Mouse (Mus musculus): ENCODE data around the gene Cep41.

Cep41 gene

DNA sequence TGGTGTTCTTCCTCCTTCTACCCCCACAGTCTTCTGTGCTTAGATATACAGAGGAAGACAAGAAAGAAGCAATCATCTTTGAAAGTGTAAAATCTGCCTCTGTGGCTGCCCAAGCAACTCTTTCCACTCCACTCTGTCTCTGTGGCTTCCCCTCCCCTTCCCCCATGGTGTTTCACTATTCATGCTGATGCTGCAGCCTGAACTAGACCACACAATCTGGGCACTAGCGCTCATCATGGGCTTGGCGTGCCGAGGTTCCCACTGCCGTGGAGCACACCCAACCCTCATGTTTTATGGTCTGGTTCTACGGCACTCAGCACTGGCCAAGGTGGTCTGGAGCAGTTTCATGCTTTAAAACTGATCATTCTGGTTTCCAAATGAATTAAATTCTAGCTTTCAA, 21.9 kb downstream of the Cep41 start:
- no peak for DNase-seq

DNA sequence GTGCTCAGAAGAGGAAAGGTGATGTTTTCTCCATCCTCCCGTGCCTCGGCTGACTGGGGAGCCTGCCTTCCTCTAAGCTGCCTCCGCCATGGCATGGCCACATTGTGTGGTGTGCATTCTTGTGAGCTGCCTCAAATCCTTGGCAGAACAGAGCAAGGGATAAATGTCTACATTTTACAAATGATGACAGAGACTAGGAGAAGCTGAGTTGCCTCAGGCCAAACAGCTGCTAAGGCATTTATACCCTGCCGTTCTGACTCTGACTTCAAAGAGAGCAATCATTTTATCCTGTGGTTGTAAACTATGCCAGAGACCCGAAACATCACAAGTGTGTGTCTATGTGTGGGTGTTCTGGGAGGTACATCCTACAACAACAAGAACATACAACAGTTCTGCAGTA, 26.0 kb downstream of the Cep41 start:
- no peak for DNase-seq

DNA sequence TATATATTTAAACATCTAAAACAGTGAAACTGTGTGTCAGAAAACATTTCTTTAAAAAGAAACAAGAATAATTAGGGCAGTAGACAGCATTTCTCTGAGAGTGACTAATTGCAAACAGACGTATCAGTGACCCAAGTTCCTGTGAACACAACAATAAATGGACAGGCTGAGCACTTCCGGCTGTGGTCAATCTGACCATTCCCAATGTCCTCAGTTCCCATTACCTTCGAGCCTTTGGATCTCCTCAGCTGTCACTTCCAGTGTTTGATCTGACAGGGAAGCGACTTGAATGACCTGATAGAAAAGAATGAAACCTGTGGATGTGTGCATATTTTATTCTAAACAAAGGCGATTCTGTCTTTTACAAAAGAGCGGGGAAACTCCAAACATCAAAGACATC, 27.5 kb downstream of the Cep41 start:
- no peak for DNase-seq

DNA sequence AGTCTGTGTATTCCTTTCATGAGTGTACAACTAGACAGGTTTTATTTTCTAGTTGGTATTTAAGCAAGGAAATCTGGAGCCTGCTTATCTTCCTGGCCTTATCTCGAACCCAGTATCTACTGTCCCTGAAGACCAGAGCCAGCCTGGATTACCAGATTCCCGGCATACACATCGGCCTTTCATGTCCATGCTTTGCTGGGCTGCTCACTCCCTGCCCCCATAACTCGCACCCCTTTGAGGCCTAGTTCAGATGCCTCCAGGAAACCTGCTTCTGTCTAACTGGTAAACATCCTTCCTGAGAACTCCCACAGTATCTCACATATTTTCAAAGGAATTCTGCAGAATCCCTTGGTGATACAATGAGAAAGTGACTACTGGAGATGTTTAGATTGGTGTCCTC, 28.3 kb downstream of the Cep41 start:
- no peak for DNase-seq

DNA sequence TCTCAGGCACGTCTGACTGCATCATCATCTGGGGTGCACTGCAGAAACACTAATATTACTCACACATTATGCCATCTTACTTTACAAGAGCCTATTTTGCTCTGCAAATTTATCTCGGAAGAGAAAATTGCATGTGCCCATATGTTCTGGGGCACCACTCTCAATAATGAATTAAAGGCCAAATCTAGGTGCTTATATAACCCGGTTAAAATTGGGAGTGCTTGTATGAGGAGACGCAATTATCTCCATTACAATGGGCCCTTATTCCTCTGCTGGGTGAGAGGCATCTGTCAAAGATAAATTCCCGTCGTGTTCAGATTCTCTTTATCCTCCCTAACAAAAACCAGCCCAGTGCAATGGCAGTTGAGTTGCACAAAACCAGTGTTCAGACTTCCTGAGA, 28.8 kb downstream of the Cep41 start:
- DNase-seq: no peak

DNA sequence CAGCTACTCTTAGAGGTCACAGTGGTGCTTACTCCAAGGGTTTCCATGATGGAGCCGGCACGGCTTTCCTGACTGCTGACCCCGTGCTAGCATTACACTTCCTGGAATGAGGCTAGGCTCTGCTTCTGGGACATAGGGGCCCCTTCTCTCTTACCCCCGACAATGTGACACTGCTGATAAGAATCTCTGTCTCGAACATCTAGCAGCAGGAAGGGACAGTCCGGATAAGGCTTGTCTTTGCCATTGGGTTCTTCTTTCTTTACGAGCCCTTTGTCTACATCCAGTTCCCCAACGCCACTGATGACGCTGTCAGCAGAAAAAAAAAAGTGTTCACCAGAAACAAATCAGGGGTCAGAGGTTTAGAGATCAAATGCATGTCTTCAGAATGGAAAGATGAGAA, 34.9 kb downstream of the Cep41 start:
- DNase-seq: no peak

DNA sequence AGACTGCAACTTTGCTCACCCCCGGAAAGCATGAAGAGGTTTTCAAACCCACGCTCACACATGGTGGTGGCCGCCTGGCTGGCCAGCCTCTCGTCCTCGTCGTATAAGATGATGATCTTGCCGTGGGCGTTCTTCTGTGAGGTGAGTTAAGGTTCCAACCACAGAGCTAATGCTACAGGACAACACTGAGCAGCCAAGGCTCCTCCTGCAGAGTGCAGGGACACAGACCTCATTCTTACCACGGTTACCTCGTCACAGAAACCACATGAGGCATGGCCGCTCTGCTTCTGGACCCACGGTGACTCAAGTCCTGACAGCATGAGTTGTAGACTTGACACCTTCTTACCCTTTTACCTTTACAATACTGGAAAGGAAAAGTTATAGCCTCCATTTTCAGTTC, 36.3 kb downstream of the Cep41 start:
- DNase-seq: no peak

DNA sequence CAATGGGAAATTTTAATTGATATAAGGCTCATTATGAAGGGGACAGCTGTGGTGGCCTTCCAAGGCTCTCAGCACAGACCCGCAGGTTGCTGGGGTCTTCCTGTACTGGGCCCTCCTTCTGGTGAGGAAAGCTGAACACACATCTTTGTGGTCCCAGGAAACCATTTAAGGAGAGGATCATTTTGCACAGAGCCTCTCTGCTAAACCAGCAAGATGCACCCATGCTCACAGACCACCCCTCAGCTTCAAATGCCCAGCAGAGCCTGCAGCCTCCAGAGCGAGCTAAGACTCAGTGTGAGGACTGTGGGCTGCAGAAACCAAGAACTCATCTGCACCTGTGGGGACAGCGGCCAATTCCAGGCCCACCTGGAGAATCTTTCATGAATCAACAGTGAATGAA, 38.6 kb downstream of the Cep41 start:
- DNase-seq: no peak

DNA sequence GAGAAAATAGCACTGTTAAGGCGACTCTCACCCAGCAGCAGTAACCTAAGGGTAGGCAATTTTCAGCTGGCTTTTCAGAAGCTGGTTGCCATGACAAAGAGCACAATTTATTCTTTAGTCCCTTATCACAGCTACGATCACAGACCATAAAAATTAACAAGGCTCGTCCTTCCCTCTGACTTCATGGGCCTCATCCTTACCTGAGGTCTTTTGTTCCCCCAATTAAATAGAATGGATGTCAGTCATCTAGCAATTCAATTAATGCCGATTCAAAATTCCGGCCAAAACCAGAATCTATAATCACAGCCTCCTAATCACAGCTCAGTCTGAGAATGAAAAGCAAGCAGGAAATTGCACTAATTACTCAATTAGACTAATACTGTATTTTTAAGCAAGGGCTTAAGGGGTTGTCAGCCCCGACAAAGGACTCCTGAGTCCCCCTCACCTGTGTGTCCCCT, 39.1 kb downstream of the Cep41 start:
- no peak for DNase-seq

DNA sequence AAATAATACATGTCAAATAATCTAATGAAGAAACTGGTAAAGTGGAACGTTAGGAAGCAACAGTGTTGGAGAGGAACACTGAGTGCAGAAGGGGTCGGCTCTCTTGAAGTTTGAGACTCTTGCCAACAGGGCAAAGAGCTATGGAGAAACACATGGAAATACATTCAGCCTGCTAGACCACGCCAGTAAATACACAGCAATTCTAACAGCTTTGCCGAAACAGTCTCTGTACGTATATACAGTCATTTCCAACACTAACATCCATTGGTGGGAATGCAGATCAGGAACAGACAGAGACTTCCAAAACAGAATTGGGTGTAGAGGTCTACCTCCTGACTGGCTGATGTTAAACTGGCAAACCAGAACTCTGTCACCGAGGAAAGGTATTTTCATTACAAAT, 40.0 kb downstream of the Cep41 start:
- no peak for DNase-seq

DNA sequence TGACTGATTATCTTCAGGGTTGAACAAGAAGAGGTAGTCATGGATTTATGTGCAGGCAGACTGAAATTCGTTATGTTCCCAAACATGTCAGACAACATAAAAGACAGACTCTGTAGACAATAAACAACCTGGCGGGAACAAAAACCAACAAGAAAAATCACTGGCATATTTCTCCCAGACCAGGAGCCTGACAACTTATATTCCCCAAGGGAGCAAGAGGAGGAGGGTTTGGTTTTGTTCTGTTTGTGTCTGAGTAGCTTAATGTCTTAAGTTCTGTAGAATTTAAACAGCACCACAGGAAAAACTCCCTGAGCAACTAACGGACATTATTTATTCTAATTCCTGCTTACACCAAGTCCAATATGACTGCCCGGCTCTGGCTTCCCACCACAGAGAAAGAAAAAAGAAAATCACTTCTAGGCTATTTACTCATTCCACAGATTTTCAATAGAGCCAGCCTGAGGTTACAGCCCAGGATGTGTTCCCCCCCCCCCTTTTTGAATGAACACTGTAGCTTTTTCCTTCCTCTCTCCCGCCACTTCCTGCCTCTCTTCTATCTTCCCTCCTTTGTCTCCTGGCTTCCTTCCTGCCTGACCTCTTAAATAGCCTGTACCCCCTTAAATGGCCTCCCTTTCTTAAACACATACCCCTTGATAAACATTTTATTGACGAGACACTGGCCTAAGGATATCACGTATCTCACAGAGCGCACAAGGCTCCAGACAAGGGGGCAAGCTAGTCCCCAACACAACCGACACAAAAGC, 40.9 kb downstream of the Cep41 start:
- no peak for DNase-seq

DNA sequence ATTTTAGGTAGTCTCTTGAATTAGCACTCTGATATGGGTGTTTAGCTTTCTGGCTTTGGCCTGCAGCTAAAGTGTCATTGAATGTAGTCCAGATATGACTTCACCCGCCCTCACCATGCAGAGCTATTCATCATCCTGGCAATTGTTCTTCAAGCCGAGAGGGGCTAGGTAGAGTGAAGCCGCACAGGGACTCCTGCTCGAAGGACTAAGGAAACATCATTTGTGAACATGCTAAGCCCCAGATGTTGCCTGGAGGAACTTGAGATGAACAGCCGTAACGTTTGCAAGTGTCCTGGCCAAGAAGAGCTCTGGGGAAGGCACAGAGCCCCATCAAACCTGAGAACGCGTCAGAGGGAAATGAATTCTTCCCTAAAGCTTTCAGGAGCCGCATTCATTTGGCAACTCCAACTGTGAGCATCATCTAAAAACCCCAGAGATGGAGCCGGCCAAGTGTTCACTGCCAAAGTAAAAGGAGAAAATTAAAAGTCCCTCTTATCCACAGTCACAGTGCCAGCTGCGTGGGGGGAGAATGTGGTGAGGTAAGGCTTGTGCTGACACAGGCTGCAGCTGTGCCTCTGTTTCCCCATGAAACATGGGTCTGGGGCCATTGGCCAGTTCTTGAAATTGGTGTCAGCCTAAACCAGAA, 43.8 kb downstream of the Cep41 start:
- DNase-seq: no peak

DNA sequence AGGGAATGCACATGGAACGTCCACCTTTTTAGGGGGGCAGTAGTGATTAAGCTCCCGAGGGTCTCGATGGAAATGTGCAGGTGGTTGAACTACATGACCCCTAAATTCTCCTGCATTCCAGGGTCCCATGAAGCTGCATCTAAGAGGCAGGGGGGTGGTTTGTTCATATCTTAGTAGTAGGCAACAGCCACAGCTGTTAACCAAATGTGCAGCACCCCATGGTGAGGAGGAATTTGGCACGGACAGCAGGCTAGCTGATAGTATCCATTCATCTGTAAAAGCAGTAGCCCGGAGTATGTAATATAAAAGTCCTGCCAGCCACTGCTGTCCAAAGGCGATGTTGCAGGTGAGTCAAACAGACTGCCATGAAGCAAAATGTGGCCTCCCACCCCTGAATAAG, 48.2 kb downstream of the Cep41 start:
- DNase-seq: no peak

DNA sequence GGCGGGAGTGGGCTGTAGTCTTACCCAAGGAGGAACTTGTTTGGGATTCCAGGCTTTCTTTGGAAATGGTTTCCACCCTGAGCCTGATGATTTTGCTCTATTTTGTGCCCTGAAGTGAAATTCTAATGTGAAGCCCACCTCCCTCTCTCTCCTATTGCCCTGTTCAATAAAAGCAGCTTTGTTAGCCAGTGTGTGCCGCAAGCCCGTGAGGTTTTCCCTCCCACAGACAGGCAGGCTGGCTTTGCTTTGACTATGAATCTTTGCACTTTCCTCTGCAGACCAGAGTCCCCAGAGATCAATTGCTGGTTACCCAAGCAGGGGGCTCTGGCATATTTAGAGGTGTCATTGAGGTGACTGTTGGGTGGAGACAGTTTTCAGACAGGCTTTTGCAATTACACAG, 49.1 kb downstream of the Cep41 start:
- no peak for DNase-seq

DNA sequence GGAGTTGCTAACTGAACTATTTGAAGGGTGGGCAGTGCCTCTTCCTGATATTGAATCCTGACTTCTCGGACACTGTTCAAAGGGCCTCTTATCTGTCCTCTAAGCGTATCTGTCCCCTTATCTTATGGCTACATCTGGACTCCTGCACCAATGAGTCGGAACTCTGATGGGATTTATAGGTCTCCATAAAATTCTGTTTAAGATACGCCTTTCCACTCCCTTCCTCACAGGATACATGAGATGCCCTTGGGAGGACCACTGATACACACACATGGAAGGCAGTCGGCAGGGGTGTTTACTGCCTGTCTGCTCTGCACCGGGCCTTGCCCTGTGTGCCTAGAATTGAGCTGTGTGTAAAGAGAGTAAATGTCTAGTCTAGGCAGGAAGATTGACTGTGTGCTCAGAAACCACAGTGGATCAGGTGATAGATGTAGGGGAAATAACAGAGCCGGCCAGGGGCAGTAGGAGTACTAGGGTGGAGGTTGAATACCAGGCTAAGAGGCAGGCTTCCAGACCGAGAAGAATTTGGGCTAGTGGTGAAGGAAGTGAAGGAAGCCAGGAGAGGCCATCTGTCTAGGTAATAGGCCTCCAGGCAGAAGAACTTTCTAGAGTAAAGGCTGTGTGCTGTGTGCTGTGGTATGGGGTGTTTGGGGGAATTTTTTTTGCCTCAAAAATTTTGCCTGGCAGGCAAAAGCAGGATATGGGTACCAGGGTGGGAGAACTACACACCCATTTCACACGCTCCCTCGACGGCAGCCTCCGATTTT, 49.7 kb downstream of the Cep41 start:
- no peak for DNase-seq

DNA sequence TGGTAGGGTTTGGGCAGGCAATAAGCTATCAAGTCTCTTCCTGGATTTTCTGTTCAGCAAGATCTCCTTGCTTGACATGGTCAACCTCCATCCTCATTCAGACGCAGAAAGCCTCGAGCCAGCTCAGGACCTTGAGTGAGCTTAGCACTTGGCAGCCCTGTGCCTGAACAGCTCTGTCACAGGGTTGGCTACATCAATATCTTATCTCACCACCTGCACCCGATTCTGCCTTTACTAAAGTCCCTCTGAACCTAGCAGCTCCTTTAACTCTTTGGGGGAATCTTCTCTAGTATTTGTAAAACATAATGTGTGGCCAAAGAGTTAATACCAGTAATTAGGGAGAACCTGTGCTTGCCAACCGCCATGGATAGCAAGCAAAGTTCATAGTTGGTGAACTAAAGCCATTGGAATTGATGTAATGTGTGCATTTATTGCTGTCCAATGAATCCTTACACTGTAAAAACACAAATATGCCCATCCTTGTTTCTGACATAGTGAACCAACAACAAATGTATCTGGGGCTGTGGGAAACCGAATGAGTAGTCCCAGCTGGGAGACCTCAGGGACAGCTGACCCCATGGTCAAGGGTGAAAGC, 54.8 kb downstream of the Cep41 start, which contains the start of gene Cpa1:
Gene Cpa1, plus strand, starts transcription at position 545 of the 595 bp plus-strand sequence.
- no peak for DNase-seq

DNA sequence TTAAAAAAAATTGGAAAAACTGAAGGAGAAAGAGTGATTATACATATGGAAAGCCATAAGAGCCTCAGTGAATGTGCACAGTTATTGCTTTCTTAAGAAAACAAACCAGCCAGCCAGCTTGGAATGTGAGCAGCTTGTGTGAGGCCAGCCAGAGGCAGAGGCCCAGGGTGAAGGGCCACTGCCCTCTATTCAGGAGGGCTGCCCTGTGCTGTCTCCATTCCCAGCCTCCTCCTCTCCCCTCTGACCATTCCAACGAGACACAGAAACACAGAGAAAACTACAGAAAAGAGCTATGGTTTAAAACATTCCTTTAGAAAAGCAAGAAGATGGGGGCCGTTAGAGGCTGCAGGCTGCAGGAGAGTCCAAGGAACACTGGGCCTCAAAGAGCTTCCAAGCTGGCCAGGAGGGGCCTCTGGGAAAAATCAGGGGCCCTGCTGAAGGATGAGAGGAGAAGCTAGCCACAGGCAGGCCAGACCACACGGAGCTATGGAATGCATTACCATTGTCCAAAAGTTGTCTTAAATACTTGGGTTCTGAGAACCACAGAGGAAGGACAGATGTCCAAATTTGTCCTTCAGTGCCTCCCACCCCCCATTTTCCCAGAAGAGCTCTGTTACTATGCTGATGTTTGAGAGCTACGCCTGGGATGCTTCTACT, 57.2 kb downstream of the Cep41 start:
- DNase-seq: no peak

DNA sequence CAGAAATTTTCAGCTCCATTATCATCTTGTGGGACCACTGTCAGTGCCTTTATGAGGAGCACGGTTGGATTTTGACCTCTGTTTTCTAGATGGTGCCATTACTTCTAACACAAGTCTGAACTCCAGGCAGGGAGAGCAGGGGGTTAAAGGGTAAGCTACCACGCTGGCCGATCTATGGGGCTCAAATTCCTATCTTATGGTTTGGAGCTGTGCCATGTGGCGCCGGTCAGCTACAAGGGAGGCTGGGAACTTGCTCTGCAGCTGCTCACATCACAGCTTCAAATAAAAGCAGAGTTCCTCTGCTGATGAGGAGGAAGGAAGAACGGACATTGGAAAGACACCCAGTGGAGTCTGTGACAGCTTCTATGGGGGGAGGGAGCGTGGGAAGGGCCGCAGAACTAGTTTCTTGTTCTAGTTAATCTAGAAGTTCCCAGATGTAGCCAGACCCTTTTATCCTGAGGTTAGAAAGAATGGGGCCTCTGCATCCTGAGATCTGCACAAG, 58.1 kb downstream of the Cep41 start:
- DNase-seq: no peak

DNA sequence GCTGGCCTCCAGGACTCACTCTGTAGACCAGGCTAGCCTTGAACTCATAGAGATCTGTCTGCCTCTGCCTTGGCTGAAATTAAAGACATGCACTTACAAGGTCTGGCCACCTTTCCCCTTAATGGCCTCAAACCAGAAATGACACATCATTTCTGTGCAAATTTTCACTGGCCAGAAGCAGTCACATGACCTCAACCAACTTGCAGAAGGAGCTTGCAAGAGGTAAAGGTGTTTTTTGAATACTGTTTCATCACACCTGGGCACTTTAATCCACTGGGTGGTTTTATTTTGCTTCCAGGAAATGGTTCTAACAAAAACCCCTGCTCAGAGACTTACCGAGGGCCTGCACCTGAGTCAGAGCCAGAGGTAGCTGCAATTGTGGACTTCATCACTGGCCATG, 63.6 kb downstream of the Cep41 start:
- DNase-seq: no peak

DNA sequence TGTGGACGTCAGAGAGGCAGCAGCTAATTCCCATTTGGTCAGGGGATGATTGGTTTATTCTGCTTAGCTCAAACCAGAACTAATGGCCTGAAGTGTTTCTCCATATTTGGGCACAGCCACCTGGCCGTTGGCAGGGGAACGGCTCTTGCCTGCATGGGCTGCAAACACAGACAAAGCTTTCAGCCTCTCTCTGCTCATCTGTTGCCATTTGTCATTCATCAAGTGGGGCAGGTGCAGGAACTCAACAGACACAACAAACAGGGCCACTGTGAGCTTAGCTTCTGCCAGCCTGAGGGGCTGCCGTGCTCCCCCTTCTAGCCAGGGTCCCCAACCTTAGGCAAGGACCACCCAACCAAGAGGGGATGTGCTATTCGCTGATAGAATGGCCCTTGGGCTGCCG, 65.4 kb downstream of the Cep41 start:
- DNase-seq: no peak

DNA sequence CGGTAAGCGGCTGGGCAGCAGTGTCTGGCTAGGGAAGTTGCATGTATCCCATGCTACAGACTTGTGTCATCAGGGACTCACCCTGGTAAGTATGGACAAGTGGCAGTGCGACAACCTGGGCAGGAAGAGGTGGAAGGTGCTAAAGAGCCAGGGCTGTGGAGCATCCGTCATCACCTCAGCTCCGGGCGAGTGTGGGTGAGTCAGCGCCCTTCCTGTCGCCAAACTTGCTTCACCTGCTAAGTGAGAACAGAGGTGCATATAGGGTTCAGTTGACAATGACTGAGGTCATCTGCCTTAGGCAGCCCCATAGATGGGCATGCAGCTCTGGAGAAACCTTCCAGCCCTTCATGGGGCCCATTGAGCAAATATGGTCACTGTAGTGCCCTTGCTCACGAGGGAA, 68.8 kb downstream of the Cep41 start:
- DNase-seq: no peak

DNA sequence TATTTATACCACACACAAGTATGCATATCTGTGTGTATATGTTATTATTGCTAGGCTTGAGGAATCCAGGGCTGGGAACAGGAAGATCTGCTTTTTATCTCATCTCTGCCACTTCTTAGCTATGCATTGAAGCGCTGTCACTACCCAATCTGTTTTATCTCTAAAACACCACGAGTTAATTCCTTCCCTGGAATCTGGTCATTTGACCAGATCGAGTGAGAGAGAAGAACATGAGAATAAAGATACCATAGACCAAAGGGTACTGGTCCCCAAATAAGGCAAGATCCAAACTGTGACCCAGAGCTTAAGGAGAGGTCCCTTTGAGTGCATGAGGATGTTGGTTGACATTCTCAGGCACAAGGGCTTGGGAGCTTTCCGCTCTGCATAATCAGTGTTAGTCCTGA, 71.6 kb downstream of the Cep41 start:
- no peak for DNase-seq

DNA sequence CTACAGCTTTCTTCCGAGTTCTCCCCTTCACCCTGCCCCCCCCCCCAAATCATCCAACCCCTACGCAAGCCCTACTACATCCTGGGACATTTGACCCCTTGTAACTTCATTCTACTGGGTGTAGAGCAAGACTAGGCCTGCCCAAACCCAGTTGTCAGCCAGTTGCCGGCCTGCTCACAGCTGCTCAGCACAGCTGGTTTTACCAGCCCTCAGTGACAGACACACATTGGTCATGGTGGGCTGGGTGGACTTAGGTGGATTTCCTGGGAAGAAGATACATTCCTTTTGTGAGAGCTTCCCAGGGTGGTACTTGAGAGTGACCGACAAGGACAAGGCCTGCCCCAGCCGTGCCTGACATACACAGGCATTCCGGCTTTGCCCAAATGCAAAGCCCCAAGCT, 72.6 kb downstream of the Cep41 start:
- no peak for DNase-seq
